Mouse (Mus musculus): ENCODE data around the gene Chic2. TPM values are rescaled to one million over a fixed set of nuclear protein-coding genes. Genes with fewer than 3 reads are reported as not detected.
A peak's percentile ranks its signal among the peaks of the same experiment; 100 is the strongest.

Chic2 gene
- total RNA-seq (2021) = 10 to 100 TPM; 11.5 to 14.2 TPM
- long read RNA-seq, experiment 1, full-length matches to known transcripts = 23 of 23 reads
- long read RNA-seq, experiment 1, partial matches to known transcripts = 0 of 23 reads
- long read RNA-seq, experiment 1, other reads (novel, unspliced or antisense) = 0 of 23 reads
- long read RNA-seq, experiment 2, full-length matches to known transcripts = 29 of 31 reads
- long read RNA-seq, experiment 2, partial matches to known transcripts = 0 of 31 reads
- long read RNA-seq, experiment 2, other reads (novel, unspliced or antisense) = 2 of 31 reads

DNA sequence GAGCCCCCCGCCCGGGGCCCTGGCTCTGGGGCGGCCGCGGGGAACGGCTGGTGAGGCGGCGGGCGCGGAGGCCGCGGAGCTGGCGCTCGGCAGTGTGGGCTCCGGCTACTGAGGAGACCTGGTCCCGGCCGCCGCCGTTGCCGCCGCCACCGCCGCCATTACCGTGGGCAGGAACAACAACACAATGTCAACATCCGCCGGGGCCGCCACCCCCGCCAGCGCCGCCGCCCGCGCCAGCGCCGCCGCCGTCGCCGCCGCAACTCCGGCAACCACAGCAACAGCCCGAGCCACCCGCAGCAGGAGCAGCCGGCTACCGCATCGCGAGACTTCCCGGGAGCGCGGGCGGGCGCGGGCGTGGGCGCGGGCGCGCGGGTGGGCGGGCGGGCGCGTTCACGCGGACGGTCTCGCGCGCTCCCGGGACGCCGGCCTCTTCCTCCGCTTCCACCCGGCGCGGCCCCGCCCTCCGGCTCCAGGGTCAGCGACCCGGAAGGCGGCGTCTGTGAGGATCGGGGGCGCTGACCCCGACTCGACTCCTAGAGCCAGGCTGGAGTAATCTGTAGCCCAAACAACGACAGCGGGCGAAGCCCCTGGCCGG, at the start of gene Chic2:
TSS of gene Chic2 (minus strand) at position 465 of the 595 bp plus-strand sequence.
- intact Hi-C loops (cut with DNase I) = no loop called here
- peak; percentile 81 to 84 for DNase-seq

DNA sequence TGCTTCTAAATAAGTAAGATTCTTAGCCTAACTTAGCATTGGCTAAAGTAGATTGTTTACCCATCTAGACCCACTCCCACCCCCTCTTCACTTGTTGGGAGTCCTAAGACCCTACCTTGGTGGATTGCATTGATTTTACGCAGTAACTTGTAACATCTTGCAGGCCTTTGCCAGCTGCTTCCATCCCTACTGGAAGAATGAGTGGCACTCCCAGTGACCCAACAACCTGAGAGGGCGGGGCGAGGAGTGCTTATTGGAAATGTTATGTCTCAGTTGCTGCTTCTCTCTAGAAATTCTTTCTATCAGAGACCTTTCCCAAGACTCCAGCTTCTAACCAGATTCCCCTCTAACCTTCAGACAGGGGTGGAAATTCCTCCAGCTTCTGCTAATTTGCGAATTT, 41.3 kb upstream of the Chic2 start:
- DNase-seq = no peak
- intact Hi-C loops (cut with DNase I) = no loop called here

DNA sequence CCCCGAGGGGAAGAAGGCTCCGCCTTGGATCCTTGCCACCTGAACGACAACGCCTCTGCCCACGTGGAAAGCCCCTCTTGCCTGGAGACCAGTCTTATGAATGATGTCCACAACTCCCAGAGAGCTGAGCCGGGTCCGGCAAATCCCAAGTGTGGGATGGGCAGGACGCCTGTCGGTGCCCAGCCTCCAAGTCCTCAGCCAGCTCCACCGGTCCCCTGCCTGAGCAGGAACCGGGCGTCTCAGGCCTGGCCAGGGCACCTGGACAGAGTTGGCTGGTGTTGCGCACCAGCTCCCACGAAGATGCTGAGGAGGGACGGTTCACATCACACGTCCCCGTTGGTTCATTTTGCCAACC, 40.9 kb upstream of the Chic2 start:
- DNase-seq = no peak
- intact Hi-C loops (cut with DNase I) = no loop called here

DNA sequence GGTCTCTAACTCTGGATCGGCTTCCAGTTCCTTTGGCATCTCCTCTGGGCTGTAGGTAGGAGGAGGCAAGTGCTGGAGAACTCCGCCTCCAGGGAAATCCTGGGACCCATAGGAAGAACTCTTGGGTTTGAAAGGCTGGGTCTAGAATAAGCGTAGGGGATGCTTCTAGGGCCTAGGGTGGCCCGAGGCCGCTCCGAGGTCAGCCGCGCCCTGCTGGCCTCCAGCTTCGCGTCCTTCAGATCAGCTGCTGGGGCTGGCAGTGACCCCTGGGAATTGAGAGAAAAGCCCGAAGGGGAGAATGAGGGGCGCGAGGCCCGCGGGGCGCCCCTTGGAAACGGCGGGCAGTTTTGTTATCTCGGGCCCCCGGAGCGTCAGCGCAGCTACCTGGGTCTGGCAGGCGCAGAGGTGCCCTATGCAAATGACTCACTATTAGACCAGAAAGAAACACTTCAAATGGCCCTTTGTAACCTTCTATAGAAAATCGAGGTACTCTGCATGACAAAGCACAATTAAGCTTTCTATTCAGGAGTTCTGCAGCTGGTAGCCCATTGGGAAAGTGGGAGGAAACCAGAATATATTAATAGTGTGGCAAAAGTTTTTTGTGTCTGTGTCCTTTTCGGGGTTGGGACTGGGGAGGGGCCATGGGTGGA, 40.4 kb upstream of the Chic2 start:
- no peak for DNase-seq
- intact Hi-C loops (cut with DNase I) = no loop called here

DNA sequence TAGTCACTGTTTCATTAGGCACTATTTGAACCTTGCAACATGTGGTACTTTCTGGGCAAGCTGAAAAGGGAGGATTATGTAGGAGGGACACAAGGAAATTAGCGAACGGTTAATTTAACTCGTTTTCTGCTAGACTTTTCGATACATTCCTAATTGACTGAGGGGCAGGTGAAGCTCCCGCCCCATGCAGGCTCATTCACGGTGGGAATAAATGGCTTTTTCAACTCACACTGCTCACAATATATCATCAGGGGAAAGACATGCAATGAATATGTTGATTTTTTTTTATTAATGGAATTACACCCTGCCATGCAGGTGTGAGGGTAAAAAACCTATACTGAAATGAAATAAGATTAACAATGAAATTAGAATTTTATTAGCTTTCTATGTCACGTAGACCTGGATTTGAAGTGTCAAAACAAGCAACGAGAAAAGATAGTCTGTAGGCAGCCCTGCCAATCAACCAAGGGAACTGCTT, 39.9 kb upstream of the Chic2 start:
- intact Hi-C loops (cut with DNase I) = no loop called here
- DNase-seq = no peak

DNA sequence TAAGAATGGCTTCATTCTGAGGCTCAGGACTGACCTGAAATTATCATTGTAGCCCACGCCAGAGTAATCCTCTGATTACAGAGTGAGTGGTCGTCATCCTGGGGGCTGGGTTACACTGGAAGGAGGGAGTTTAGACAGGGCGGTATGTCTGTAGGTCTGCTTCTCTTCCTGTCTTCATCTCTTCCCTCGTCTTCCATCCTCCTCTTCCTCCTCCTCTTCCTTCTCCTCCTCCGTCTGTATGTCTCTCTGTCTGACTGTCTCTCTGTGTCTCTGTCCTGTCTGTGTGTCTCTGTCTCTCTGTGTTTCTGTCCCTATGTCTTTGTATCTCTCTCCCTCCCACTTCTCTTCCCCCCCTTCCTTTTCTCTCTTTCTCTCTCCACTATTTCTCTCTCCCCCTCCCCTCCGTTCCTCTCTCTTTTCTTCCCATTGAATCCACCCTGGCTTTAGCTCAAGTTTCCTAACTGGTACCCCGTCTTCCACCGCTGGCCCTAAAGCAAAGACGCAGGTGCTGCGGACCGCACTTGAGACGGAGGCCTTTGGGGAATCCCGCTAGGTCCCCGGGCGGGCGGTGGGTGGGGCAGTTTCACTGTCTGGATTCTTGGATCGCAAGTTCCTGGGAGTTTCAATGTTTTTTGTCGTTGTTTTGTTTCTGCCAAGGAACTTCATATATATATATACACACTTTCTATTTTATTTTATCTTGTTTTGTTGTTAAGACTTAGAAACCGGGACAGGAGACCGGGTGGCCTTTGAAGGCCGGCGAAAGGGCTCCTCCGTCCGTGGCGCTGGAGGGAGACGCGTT, 39.2 kb upstream of the Chic2 start:
- intact Hi-C loops (cut with DNase I) = no loop called here
- no peak for DNase-seq

DNA sequence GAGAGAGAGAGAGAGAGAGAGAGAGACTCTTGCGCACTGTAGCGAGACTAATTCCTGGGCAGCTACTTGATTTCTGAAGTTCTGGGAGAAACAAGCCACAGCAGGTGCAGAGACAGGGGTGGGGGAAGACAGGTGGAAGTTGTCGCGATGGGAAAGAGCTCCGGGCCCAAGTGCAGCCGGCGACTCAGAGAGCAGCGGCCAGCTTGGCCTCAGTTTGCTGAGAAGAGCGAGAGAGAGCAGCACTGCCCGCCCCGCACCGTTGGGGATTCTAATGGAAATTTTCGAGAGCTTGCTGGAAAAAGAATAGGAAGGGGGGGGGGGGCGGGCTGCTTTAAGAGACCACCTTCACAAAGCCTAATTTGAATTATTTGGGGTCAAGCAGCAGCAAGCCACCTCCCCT, 38.5 kb upstream of the Chic2 start:
- no peak for DNase-seq
- intact Hi-C loops (cut with DNase I) = no loop called here

DNA sequence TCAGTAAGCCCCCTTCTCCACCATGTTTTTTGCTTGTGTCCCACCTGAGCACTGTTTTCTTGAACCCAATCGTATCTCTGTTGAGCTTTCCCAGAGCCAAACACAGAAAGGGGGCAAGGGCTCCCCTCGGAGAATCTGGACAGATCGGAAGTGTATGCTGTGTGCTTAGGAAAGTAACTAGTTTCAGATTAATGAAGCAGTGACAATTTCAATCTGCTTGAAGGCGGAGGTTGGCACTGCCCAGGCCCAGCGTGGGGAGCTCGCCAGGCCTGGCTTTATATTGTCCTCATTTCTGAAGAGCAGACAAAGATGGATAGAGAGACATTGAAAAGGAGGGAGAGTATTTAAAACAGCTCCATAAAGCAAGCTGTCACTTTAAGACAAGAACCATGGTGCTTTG, 37.9 kb upstream of the Chic2 start:
- intact Hi-C loops (cut with DNase I) = no loop called here
- DNase-seq = no peak

DNA sequence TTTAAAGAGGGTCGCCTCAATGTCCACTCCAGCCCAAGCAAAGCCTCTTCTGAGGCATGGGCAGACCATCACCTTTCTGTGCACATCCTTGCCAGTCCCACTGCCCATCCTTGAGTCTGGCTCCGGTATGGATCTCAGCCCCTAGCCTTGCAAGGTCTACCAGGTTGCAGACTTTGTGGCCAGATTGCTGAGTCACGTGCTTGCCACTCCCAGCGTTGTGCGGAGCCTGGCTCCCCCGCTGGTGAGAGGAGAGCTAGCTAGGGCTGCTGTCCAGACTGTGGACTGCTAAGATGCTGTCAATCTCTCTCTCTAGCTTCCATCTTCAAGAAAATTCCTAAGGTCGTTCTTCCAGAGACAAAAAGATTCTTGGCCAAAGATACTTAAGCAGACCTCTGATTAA, 35.0 kb upstream of the Chic2 start:
- intact Hi-C loops (cut with DNase I) = no loop called here
- no peak for DNase-seq

DNA sequence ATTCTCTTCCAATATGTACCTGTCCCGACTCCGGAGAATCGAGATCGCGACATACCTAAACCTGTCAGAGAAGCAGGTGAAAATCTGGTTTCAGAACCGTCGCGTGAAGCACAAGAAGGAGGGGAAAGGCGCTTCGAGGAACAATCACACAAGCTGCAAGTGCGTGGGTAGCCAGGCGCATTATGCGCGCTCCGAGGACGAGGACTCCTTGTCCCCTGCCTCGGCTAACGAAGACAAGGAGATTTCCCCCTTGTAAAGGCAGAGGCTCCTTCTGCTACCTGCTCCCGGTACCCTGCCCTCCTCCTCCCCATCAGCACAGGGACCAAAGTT, 32.4 kb upstream of the Chic2 start:
- no peak for DNase-seq
- intact Hi-C loops (cut with DNase I) = no loop called here

DNA sequence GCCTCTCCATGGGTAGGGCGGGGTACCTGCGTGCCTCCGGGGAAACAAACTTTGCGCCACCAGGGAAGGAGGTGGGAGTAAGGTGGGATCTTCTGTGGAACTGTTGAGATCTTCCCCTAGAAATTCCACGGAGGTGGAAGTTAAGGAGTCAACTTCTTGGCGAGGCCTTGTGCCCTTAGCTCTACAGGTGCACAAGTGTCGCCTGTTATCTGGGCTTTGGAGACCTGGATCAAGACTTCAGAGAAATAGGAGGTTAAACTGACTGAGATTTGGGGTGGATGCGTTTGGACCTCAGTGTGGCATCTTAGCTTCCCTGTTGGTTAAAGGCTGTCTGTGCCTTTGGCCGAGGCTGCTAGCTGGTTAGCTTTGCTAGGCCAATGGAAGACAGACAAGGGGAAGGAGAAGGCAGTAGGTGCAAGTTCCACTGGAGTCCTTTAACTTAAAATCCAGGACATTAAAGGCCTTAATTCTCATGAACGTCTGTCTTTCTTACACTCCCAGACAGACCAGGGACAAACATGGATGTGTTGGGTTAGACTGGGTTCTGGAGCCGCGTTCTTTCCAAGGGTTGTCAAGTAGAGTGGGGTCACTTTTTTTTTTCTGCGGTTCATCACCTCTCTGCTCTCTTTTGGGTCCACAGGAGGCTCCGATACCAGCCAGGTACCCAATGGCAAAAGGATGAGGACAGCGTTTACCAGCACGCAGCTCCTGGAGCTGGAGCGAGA, 31.9 kb upstream of the Chic2 start:
- intact Hi-C loops (cut with DNase I) = no loop called here
- DNase-seq = no peak

DNA sequence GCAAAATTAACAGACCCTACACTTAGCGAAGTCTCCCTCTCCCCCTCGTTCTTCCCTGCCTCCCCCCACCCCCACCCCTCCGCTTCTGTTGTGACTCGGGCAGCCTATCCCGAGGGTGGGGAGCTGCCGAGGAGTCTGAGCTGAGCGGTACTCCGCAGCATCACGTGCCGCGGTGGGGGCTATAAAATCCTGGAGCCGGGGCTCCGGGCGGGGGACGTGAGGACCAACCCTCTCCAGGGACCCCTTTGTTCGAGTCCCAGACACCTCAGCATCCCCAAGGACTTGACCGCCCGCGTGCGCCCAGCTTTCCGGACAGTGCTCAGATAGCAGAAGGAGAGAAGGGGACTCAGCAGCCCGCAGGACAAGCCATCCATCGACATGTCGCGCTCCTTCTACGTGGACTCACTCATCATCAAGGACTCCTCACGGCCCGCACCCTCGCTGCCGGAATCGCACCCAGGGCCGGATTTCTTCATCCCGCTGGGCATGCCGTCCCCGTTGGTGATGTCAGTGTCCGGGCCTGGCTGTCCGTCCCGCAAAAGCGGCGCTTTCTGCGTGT, 30.9 kb upstream of the Chic2 start, which contains the start of gene Gsx2:
TSS of gene Gsx2 (plus strand) at position 219 of the 559 bp plus-strand sequence.
- intact Hi-C loops (cut with DNase I) = no loop called here
- DNase-seq = no peak

DNA sequence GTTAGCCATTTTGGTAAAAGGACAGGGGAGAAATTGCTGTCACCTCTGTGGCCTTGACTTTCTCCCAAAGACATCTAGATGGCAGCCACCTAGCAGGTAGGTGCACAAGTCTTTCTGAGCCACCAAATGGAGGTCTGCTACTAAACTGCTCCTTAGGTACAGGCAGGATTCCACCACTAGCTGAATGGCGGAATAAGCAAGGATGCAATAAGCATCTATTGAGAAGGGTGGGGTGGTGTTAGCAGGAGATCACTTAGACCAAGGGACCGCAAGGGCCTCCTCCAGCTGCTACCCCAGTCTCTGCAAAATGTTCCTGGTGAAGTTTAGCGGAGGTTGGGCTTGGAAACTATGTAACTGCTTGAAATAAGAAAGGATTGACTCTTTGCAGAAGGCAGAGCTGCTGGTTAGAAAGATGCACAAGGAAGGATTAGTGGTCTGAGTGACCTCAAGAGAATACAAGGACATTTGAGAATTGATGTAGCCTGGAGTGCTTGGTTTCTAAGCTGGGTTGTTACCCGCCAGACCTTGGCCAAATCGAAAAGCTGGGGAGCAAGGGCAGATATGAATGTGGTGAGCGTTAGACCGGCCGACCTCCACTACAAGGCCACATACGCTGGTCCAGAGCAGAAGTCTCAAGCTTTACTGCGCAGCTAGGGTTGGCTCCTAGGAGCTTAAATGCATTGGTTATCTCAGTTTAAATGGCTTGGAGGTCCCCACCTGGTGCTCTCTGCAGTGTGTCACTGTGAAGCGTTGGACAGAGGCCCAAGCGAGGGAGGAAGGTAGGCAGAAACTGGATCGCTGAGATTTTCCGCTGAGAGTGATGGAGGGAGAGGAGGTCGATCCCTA, 30.2 kb upstream of the Chic2 start:
- intact Hi-C loops (cut with DNase I) = no loop called here
- DNase-seq = no peak

DNA sequence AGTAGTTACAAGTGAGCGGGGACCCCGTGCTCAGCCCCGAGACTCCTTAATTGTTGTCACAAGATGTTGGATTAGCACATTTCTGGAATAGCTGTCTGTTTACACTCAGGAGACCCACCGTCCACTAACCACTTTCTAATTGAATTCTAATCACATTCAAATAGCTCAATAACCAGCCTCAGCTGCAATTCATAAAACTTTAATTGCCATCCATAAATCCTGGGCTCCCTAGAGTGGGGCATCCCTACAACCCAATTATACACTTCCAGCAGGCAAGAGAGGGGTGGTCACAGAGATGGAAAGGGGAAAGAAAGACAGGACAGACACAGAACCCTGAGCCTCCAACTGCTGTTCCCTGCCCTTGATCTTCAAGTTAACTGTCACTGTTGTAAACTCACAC, 29.6 kb upstream of the Chic2 start:
- intact Hi-C loops (cut with DNase I) = no loop called here

DNA sequence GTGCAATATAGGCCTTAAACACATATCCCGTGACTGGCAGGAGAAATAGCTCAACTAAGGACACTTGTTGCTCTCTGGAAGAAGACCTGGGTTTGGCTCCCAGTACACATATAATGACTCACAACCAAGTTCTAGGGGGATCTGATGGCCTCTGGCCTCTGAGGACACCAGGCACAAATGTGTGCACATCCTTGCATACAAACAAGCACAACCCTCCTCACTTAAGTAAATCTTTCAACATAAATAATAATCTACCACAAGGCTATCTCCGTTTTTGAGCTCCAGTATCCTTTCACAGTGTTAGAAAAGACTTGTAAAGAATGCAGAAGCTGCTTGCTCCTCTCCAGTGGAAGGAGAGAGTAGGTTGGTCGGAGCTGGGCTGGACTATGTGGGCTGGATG, 29.1 kb upstream of the Chic2 start:
- intact Hi-C loops (cut with DNase I) = no loop called here
- no peak for DNase-seq

More for the DNA sequence above, 29.6 kb upstream of the Chic2 start:
- DNase-seq = no peak

DNA sequence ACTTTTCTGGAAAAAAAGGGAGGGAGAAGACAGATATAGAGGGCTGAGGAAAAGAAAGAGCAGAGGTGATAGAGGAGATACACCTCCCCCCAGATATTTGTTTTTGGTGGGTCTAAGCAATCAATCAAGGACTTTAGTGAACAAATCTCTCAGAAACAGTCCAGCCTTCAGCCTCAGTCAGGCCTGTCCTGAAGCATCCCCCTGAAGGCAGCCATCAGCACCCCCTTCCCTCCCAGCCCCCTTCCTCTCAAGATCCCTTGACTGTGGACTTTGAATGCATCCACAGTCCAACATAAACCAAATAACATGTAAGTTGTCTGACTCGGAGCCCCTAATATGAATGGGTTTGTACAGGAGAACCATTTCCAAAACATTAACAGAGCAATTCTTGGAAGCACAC, 28.6 kb upstream of the Chic2 start:
- intact Hi-C loops (cut with DNase I) = no loop called here
- DNase-seq = no peak

DNA sequence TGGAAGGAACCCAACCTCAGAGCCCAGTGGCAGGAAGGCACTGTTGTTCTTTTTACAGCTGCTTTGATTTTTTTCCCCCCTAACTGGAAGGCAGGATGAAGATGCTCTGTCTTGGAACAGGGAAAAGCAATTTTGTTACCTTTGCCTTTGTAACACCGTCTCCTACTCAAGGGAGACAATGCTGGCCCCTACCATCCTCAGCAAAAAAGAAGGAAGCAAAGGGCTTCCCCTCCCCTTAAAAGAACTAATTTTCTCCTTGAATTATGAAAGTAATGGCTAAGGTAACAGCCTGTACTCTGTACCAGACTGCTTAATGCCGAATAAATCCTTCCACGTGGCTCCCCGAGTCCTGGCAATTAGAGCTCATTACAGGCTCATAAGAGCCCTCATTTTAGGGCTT, 28.0 kb upstream of the Chic2 start:
- intact Hi-C loops (cut with DNase I) = no loop called here
- DNase-seq = no peak

DNA sequence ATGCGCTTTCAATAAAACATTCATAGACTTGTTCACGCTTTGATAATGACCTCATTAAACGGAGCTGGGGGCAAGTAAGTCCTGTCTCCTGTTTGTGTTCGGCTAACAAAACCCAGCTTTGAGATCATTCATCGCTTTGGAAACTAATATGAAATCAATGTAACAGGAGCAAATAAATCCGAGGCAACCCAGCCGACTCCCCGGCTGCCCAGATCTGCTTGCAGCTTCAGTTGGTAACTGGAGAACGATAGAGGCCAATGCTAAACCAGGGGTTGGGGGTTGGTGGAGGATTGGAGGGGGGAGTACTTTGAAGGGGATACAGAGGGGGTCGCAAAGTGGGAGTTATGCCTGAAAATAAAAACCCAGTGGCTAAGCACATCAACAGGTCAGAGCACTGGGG, 27.4 kb upstream of the Chic2 start:
- intact Hi-C loops (cut with DNase I) = no loop called here

DNA sequence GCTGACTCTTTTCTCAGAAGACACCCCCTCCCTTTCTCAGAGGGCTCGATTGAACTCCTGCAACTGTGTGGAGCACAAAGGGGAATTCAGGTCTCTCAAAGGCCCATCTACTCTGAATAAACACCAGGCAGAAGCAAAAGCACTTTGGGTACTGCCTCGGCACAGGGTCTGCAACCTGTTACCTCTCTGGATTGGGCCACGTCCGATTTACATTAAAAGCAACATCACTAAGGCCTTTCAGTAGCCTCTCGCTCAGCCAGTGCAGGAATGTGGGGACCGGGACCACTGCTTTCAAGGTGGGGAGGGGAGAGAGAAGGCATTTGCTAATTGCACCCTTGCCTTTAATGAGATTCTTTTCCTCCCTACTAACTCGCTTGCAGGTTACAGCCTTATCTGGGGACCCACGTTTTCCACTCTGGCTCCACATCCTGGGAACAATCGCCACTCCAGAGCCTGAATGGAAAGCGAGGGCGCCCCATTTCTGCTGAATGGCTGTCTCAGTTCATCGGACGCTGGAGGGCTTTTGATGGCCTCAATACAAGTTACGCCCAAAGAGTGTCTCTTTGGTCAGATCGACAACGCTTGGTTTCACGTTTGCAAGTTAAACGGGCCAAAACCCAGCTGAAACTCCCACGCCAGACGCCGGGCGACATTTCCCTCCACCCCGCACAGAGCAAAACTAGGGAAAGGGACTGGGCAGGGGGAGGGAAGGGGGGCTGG, 26.2 kb upstream of the Chic2 start:
- intact Hi-C loops (cut with DNase I) = no loop called here
- no peak for DNase-seq

More for the DNA sequence above, 27.4 kb upstream of the Chic2 start:
- no peak for DNase-seq
